Mouse (Mus musculus): ENCODE data around the gene Cdc34.

The Cdc34 gene

GRCm38 (mm10) chr10:79681591-79682245 lies at the start of gene Cdc34:
Gene Cdc34 (plus strand): TSS chr10:79682195.
- peak; percentile 100 for DNase-seq (ENCODE audit: low read depth)

GRCm38 (mm10) chr10:79633006-79633777 lies 48.8 kb upstream of the Cdc34 start:
- DNase-seq (ENCODE audit: low read depth), result peak; percentile 95

GRCm38 (mm10) chr10:79636287-79636686 lies 45.7 kb upstream of the Cdc34 start:
- DNase-seq (ENCODE audit: low read depth), result no peak

- DNase-seq (ENCODE audit: low read depth), result peak; percentile 55
Measured at GRCm38 (mm10) chr10:79637128-79638110, 44.6 kb upstream of the Cdc34 start, which contains the start of gene Shc2. Gene Shc2 (minus strand): TSS chr10:79637918.

GRCm38 (mm10) chr10:79638486-79639204 lies 43.4 kb upstream of the Cdc34 start:
- peak; percentile 63 for DNase-seq (ENCODE audit: low read depth)

- DNase-seq (ENCODE audit: low read depth), result no peak
Measured at GRCm38 (mm10) chr10:79645711-79646110, 36.3 kb upstream of the Cdc34 start, which contains the start of gene Odf3l2. Gene Odf3l2 (minus strand): TSS chr10:79645738.

GRCm38 (mm10) chr10:79649070-79649751 lies 32.8 kb upstream of the Cdc34 start:
- DNase-seq (ENCODE audit: low read depth), result peak; percentile 93

- no peak for DNase-seq (ENCODE audit: low read depth)
Measured at GRCm38 (mm10) chr10:79652789-79653188, 29.2 kb upstream of the Cdc34 start.

- no peak for DNase-seq (ENCODE audit: low read depth)
Measured at GRCm38 (mm10) chr10:79654946-79655395, 27.0 kb upstream of the Cdc34 start.

GRCm38 (mm10) chr10:79658829-79659228 lies 23.2 kb upstream of the Cdc34 start:
- DNase-seq (ENCODE audit: low read depth), result no peak

- peak; percentile 52 for DNase-seq (ENCODE audit: low read depth)
Measured at GRCm38 (mm10) chr10:79660298-79660697, 21.7 kb upstream of the Cdc34 start.

GRCm38 (mm10) chr10:79661861-79662260 lies 20.1 kb upstream of the Cdc34 start:
- DNase-seq (ENCODE audit: low read depth), result no peak

- DNase-seq (ENCODE audit: low read depth), result peak; percentile 81
Measured at GRCm38 (mm10) chr10:79664131-79664665, 17.8 kb upstream of the Cdc34 start, which contains the start of gene Madcam1. Gene Madcam1 (plus strand): TSS chr10:79664559.

- DNase-seq (ENCODE audit: low read depth), result no peak
Measured at GRCm38 (mm10) chr10:79665051-79665450, 16.9 kb upstream of the Cdc34 start.

- no peak for DNase-seq (ENCODE audit: low read depth)
Measured at GRCm38 (mm10) chr10:79666493-79666892, 15.5 kb upstream of the Cdc34 start.

GRCm38 (mm10) chr10:79668076-79668475 lies 13.9 kb upstream of the Cdc34 start:
- DNase-seq (ENCODE audit: low read depth), result no peak

- DNase-seq (ENCODE audit: low read depth), result peak; percentile 94
Measured at GRCm38 (mm10) chr10:79668771-79669575, 13.0 kb upstream of the Cdc34 start, which contains the start of gene Tpgs1. Gene Tpgs1 (plus strand): TSS chr10:79669369.

GRCm38 (mm10) chr10:79669576-79670057 lies 12.4 kb upstream of the Cdc34 start:
- peak; percentile 77 for DNase-seq (ENCODE audit: low read depth)
